Mouse (Mus musculus) embryonic fibroblast, embryonic 13.5 days (primary cell): ENCODE measurements around the gene Sidt2. TPM values are rescaled to one million over a fixed set of nuclear protein-coding genes. Genes with fewer than 3 reads are reported as not detected.
A peak's percentile ranks its signal among the peaks of the same experiment; 100 is the strongest.

ENCODE experiments used
- H3K27ac ChIP-seq: 2 replicates; pipeline ENCODE4 v1.5.1; 2012; ENCODE audit warnings: low read length, control low read depth, inconsistent platforms; ENCODE audit not compliant: insufficient read depth
- H3K4me1 ChIP-seq: 2 replicates; pipeline ENCODE4 v1.6.1; 2011; ENCODE audit warnings: low read length; ENCODE audit not compliant: control insufficient read depth, insufficient read depth
- H3K4me3 ChIP-seq: 2 replicates; pipeline ENCODE4 v1.5.1; 2011; ENCODE audit warnings: mild to moderate bottlenecking, control low read depth, low read length; ENCODE audit not compliant: insufficient read depth
- CTCF ChIP-seq: IDR thresholded peaks from 2 replicates; pipeline ENCODE4 v1.5.1; 2011; ENCODE audit warnings: mild to moderate bottlenecking, control low read depth, low read length, moderate library complexity, borderline replicate concordance; ENCODE audit not compliant: insufficient read depth
- POLR2A ChIP-seq: IDR thresholded peaks from 2 replicates; pipeline ENCODE4 v1.6.1; 2011; ENCODE audit warnings: low read depth, mild to moderate bottlenecking, control low read depth, low read length, moderate library complexity
- polyA plus RNA-seq: library from polyadenylated mRNA; stranded (reverse); fragments of >200 nt; gene quantifications from 2 replicates; pipeline ENCODE4 v1.2.4, GENCODE M21; 2011; ENCODE audit warnings: low read depth; ENCODE audit not compliant: missing spikeins, insufficient read length

Sidt2 gene
- polyA plus RNA-seq, 1 experiment, result 153 TPM

DNA sequence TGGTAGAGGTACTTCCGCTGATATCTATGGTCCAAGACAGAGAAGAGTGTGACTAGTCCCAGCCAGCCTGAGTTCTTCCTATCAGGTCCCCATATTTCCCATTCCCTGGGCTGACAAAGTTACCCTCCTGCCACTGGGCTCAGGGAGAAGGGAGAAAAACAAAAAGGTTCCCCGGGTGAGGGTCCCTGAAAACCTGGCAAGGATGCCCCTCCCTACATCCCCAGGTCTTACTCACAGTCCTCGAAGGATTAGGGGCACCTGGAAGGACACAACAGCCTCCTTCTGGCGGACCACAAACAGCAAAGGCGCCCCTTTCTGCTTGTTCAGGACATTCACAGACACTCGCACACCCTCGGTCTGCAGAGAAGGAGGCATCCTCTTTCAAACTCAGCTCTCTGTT is 2.2 kb downstream of the Sidt2 start:
- Histone ChIP-seq H3K27ac (no peak overlapping the region), H3K4me3 (peak overlapping the region; percentile 66; the same call in 1 of the 2 replicates), H3K4me1 (no peaks in the 10 kb centered on the region; the same call in 1 of the 2 replicates)
- no peak for TF ChIP-seq POLR2A

GRCm38 (mm10) chr9:45952057-45952456 is 3.0 kb downstream of the Sidt2 start:
- no peak overlapping the region for H3K4me3 ChIP-seq
- TF ChIP-seq POLR2A (no peak), CTCF (no peak)
- H3K4me1 ChIP-seq, result no peaks in the 10 kb centered on the region; the same call in 1 of the 2 replicates
- H3K27ac ChIP-seq, result no peak overlapping the region

DNA sequence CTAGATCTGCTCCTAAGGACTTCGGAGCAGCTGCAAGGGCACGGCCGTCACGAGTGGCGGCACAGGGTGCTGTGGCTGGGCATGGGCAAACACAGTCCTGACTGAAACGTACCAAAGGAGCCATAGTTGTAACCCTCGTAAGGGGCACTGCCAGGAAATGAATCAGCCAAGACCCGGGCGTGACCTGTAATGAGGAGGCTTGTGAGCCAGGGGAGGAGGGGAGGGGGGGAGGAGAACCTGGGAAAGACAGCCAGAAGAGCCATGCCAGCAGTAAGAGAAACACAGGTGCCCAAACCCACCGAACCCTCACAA is 8.2 kb downstream of the Sidt2 start:
- no peak for TF ChIP-seq POLR2A
- no peak for TF ChIP-seq CTCF
- H3K4me1 ChIP-seq, result no peaks in the 10 kb centered on the region
- no peak overlapping the region for H3K4me3 ChIP-seq

DNA sequence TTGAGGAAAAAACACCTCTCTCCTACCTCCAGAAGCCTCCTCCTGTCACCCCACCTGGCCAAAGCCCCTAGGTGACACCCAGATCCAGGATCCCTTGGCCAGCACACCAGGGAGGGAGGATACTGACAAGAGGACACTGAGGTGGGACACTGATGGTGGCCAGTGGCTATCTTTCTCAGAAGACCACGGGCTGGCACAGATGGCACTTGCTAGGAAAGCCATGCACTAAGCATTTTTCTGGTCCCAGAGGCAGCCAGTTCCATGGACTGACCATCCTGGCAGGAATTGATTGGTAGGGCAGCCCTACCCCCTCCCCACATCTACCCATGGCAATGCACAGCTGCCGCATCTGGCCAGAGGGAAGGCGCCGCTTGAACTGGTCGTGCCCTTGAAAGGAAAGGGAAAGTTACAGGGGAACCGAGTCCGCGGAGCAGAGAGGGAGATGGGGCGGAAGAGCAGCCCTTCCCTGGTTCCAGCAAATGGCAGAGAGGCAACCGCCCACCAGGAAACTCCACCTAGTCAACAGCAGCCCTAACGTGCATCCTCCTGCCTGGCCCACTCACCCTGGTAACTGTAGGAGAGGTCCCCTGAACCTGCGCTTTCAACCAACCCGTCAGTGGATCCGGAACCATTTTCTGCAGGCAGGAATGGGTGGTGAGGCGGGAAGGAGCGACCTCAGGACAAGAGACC is 8.7 kb downstream of the Sidt2 start:
- TF ChIP-seq CTCF, result no peak
- TF ChIP-seq POLR2A, result no peak
- Histone ChIP-seq H3K4me3 (no peak overlapping the region), H3K27ac (no peak overlapping the region), H3K4me1 (no peaks in the 10 kb centered on the region)

More for the DNA sequence above, 8.2 kb downstream of the Sidt2 start:
- no peak overlapping the region for H3K27ac ChIP-seq

DNA sequence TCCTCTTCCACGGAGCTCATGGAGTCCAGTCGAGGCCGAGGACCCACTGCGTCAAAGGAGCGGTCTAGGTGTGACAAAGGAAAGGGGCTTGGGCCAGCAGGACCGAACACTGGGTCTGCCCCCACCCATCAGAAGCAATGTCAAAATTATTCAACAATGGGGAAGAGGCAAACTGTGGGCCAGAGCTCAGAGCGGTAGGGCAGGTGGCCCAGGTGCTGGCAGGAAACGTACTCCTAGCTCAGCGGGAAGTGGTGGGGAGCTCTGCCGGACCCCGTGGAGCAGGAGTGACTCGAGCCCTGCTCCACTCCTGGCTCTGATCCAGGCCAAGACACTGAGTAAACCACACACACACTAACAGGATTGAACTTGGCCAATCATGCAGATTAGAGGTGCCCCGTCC is 9.3 kb downstream of the Sidt2 start:
- no peaks in the 10 kb centered on the region for H3K4me1 ChIP-seq
- H3K4me3 ChIP-seq, result no peak overlapping the region
- TF ChIP-seq POLR2A (no peak), CTCF (no peak)
- H3K27ac ChIP-seq, result no peak overlapping the region

GRCm38 (mm10) chr9:45944506-45945400 is 10.3 kb downstream of the Sidt2 start:
- Histone ChIP-seq H3K4me3 (no peak overlapping the region), H3K27ac (no peak overlapping the region), H3K4me1 (no peaks in the 10 kb centered on the region; the same call in 1 of the 2 replicates)
- no peak for TF ChIP-seq CTCF
- no peak for TF ChIP-seq POLR2A

DNA sequence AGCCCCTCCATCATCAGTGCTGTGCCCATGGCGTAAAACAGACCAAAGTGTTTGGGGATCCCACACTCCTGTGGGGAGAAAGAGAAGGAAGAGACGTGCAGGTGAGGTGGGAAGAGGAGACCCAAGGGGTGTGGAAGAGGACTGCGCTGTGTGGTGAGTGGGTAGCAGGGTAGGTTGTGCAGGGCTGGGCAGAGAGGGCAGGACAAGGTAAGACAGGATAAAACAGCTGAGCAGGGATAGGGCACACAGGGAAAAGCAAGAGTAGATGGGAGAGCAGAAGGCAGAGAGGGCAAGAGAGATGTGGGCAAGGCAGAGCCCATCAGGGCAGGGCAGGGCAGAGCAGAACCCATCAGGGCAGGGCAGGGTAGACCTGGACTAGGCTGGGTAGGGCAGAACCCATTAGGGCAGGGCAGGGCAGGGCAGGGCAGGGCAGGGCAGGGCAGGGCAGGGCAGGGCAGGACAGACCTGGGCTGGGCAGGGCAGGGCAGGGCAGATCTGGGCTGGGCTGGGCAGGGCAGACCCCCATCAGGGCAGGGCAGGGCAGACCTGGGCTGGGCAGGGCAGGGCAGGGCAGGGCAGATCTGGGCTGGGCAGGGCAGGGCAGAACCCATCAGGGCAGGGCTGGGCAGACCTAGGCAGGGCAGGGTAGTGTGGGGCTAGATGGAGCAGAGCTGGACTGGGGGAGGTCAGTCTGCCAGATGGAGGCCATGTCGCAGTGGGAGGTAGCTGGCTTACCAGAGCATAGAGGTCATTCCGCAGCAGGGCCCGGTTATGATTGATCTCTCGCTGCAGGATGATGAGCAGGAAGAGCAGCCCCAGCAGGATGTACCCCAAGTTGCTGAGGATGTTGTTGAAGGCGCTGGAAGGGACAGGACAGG is 11.2 kb downstream of the Sidt2 start:
- no peak overlapping the region for H3K27ac ChIP-seq
- H3K4me1 ChIP-seq, result no peaks in the 10 kb centered on the region; the same call in 1 of the 2 replicates
- TF ChIP-seq CTCF, result no peak
- TF ChIP-seq POLR2A, result no peak

DNA sequence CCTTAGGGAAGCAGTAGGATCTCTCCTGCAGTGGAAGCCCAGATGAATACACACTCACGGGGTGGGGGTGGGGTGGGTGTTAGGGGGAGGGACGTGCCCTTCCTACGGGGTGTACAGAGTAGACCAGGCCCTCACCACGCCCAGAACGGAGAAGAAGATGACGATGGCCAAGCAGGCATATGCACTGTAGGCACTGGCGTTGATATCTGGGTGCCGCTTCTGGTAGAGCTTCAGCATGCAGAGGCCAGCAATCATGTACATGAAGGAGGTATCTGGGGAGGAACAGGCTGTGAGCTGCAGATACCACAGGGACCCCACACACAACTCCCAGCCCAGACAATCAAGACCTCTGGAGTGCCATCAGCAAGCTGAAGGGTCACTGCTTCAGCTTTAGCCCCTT is 12.1 kb downstream of the Sidt2 start:
- TF ChIP-seq CTCF, result no peak
- no peak for TF ChIP-seq POLR2A
- no peaks in the 10 kb centered on the region; the same call in 1 of the 2 replicates for H3K4me1 ChIP-seq
- H3K4me3 ChIP-seq, result no peak overlapping the region
- H3K27ac ChIP-seq, result no peak overlapping the region

More for the DNA sequence above, 11.2 kb downstream of the Sidt2 start:
- H3K4me3 ChIP-seq, result no peak overlapping the region

GRCm38 (mm10) chr9:45942464-45942863 is 12.6 kb downstream of the Sidt2 start:
- no peaks in the 10 kb centered on the region; the same call in 1 of the 2 replicates for H3K4me1 ChIP-seq

More at GRCm38 (mm10) chr9:45942464-45942863, 12.6 kb downstream of the Sidt2 start:
- no peak for TF ChIP-seq POLR2A
- TF ChIP-seq CTCF, result no peak
- no peak overlapping the region for H3K27ac ChIP-seq
- no peak overlapping the region for H3K4me3 ChIP-seq
